Mouse (Mus musculus) hindbrain, embryonic 13.5 days (tissue): Measurements from ENCODE around the gene Ppm1n. TPM values are rescaled to one million over a fixed set of nuclear protein-coding genes. Genes with fewer than 3 reads are reported as not detected.

Experiments used
- ATAC-seq: fragments of 200-750 bp; cut with Nextera tagmentation; 2 replicates; pipeline ENCODE4 v1.8.0; 2017; ENCODE audit warnings: moderate TSS enrichment; ENCODE audit not compliant: low FRiP score
- H3K27ac ChIP-seq: fragments of 300-500 bp; sonication (generic); 2 replicates; pipeline ENCODE4 v1.5.1; 2015; ENCODE audit warnings: inconsistent platforms, mild to moderate bottlenecking, moderate library complexity
- H3K27me3 ChIP-seq: fragments of 300-500 bp; sonication (generic); 2 replicates; pipeline ENCODE4 v1.6.1; 2015; ENCODE audit warnings: mild to moderate bottlenecking, inconsistent platforms
- H3K36me3 ChIP-seq: fragments of 300-500 bp; sonication (generic); 2 replicates; pipeline ENCODE4 v1.6.1; 2015; ENCODE audit warnings: mild to moderate bottlenecking, inconsistent platforms
- H3K4me1 ChIP-seq: fragments of 300-500 bp; sonication (generic); replicated peaks from 2 replicates; pipeline ENCODE4 v1.6.1; 2015; ENCODE audit warnings: inconsistent platforms
- H3K4me2 ChIP-seq: fragments of 300-500 bp; sonication (generic); 2 replicates; pipeline ENCODE4 v1.6.1; 2015; ENCODE audit warnings: inconsistent platforms, mild to moderate bottlenecking, moderate library complexity
- H3K4me3 ChIP-seq: fragments of 300-500 bp; sonication (generic); 2 replicates; pipeline ENCODE4 v1.5.1; 2015; ENCODE audit warnings: mild to moderate bottlenecking, inconsistent platforms
- H3K9ac ChIP-seq: fragments of 300-500 bp; sonication (generic); 2 replicates; pipeline ENCODE4 v1.6.1; 2015; ENCODE audit warnings: mild to moderate bottlenecking, inconsistent platforms
- H3K9me3 ChIP-seq: fragments of 300-500 bp; sonication (generic); 2 replicates; pipeline ENCODE4 v1.6.1; 2016; ENCODE audit warnings: inconsistent platforms
- WGBS: fragments of 180-500 bp; shearing (Covaris S2); methylation state at CpG from one replicate; pipeline ENCODE4 v1.1.7; 2015; 5-methylcytosine and 5-hydroxymethylcytosine counted together
- polyA plus RNA-seq: library from polyadenylated mRNA; unstranded; fragments of >200 nt; fragmentation: Nextera tagmentation; extraction: Ambion mirVana; gene quantifications from 2 replicates; pipeline ENCODE4 v1.2.1, GENCODE M21; 2015

The Ppm1n gene
- polyA plus RNA-seq, 1 experiment from 2014 or later: 0.69 TPM

- Histone ChIP-seq H3K9me3 (no peaks in the 10 kb centered on the region), H3K27ac (no peak overlapping the region), H3K4me3 (no peak overlapping the region), H3K36me3 (no peaks in the 10 kb centered on the region), H3K27me3 (peaks cover 42% of the 10 kb centered on the region), H3K4me2 (no peak overlapping the region), H3K4me1 (peaks cover 15% of the 10 kb centered on the region), H3K9ac (no peak overlapping the region; the same call in 1 of the 2 replicates)
- ATAC-seq: no peak
- WGBS: 84% methylated on average over 7 of the region's 7 CpGs
Observed at GRCm38 (mm10) chr7:19318676-19319075, 38.8 kb upstream of the Ppm1n start.

- Histone ChIP-seq H3K4me1 (peaks cover 15% of the 10 kb centered on the region), H3K27me3 (peaks cover 44% of the 10 kb centered on the region), H3K27ac (no peak overlapping the region), H3K36me3 (no peaks in the 10 kb centered on the region), H3K4me2 (no peak overlapping the region), H3K4me3 (no peak overlapping the region), H3K9ac (no peak overlapping the region), H3K9me3 (no peaks in the 10 kb centered on the region)
- WGBS: 79% methylated on average over 2 of the region's 2 CpGs
- no peak for ATAC-seq
Observed at GRCm38 (mm10) chr7:19318201-19318600, 38.3 kb upstream of the Ppm1n start.

DNA sequence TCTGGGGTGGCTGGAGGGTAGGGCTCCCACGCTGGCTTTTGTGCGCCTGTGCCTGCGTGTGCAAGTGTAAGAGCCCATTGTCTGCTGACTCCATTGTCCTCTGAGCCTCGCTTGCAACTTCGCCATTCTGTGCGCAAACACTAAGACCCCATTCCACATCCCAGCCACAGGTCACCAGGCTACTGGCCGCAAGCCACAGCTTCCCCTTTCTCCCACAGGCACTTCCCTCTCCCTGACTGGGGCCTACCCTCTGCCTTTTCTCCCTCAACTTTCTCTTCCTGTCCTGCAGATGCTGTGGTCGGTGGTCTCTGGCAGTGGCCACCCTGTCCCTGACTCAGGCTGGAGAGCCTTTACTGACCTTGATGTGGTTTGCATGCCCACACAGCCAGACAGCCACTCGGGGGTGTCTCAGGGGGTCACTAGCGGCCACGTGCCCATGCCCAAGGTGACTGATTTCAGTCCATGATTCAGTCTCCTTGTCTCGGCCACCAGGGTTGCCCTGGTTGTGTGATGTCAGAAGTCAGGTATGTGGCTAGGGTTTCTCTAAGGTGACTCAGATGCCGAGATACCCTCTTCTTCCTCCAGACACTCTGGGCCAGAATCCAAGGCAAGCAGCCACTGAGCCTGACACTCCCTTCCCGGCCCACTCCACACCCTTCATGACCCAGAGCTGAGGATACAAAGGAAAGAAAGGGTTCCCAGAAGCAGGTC lies 36.7 kb upstream of the Ppm1n start:
- ATAC-seq: no peak
- no peak overlapping the region for H3K4me2 ChIP-seq
- no peak overlapping the region for H3K4me3 ChIP-seq
- no peaks in the 10 kb centered on the region for H3K36me3 ChIP-seq
- 40% methylated on average over 14 of the region's 14 CpGs for WGBS
- 0 out of 2 replicates have a peak overlapping the region, but pooled peaks have one; percentile 8 for H3K9ac ChIP-seq
- no peaks in the 10 kb centered on the region for H3K9me3 ChIP-seq
- peaks cover 46% of the 10 kb centered on the region for H3K27me3 ChIP-seq
- no peak overlapping the region for H3K27ac ChIP-seq
- H3K4me1 ChIP-seq: peaks cover 15% of the 10 kb centered on the region

DNA sequence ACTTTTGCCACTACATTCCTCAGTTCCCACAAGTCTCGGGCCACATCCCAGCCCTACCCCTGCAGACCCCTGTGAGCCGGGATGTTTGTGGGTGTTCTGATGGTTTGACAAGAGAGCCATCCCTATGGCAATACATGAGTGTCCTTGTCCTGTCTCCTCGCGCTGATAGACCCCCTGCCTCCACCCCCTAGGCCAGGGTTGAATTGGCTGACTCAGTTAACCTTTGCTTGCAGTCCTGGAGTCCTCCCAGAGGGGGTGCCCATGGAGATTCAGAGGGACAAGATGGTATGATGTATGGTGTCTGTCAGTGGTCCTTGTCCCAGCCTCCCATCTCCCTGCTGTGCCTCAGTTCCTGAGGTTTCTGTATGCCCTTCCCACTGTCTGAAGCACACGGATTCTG lies 34.2 kb upstream of the Ppm1n start:
- H3K9ac ChIP-seq: 0 out of 2 replicates have a peak overlapping the region, but pooled peaks have one; percentile 19
- no peak overlapping the region for H3K4me2 ChIP-seq
- WGBS: 41% methylated on average over 5 of the region's 5 CpGs
- no peaks in the 10 kb centered on the region for H3K9me3 ChIP-seq
- H3K36me3 ChIP-seq: no peaks in the 10 kb centered on the region
- H3K27me3 ChIP-seq: peaks cover 54% of the 10 kb centered on the region
- no peak for ATAC-seq
- no peak overlapping the region for H3K4me3 ChIP-seq
- peaks cover 13% of the 10 kb centered on the region for H3K4me1 ChIP-seq
- no peak overlapping the region for H3K27ac ChIP-seq

GRCm38 (mm10) chr7:19311991-19312390 lies 32.1 kb upstream of the Ppm1n start:
- Histone ChIP-seq H3K27me3 (peaks cover 42% of the 10 kb centered on the region), H3K4me3 (no peak overlapping the region), H3K27ac (no peak overlapping the region), H3K9ac (0 out of 2 replicates have a peak overlapping the region, but pooled peaks have one; percentile 19), H3K4me2 (no peak overlapping the region), H3K36me3 (no peaks in the 10 kb centered on the region), H3K9me3 (no peaks in the 10 kb centered on the region), H3K4me1 (peaks cover 25% of the 10 kb centered on the region)
- WGBS: 39% methylated on average over 4 of the region's 4 CpGs
- ATAC-seq: no peak

GRCm38 (mm10) chr7:19309884-19310641 lies 30.2 kb upstream of the Ppm1n start, which contains the start of gene Fosb:
Gene Fosb, minus strand, starts transcription at chr7:19310051.
- Histone ChIP-seq H3K4me1 (peaks cover 28% of the 10 kb centered on the region), H3K9me3 (no peaks in the 10 kb centered on the region), H3K9ac (peak within 1 kb of the TSS; percentile 75), H3K4me3 (peak within 1 kb of the TSS; percentile 54), H3K4me2 (peak within 1 kb of the TSS; percentile 89), H3K27me3 (peaks cover 60% of the 10 kb centered on the region), H3K36me3 (no peaks in the 10 kb centered on the region), H3K27ac (no peak within 1 kb of the TSS)
- WGBS: under 1% methylated on average over 49 of the region's 49 CpGs
- peak; percentile 88 for ATAC-seq

GRCm38 (mm10) chr7:19309278-19309883 lies 29.5 kb upstream of the Ppm1n start:
- Histone ChIP-seq H3K9ac (peak overlapping the region; percentile 62), H3K27me3 (peaks cover 61% of the 10 kb centered on the region), H3K36me3 (no peaks in the 10 kb centered on the region), H3K9me3 (no peaks in the 10 kb centered on the region), H3K4me3 (peak overlapping the region; percentile 54), H3K27ac (no peak overlapping the region), H3K4me2 (peak overlapping the region; percentile 89), H3K4me1 (peaks cover 34% of the 10 kb centered on the region)
- no peak for ATAC-seq
- WGBS: 1% methylated on average over 48 of the region's 48 CpGs

DNA sequence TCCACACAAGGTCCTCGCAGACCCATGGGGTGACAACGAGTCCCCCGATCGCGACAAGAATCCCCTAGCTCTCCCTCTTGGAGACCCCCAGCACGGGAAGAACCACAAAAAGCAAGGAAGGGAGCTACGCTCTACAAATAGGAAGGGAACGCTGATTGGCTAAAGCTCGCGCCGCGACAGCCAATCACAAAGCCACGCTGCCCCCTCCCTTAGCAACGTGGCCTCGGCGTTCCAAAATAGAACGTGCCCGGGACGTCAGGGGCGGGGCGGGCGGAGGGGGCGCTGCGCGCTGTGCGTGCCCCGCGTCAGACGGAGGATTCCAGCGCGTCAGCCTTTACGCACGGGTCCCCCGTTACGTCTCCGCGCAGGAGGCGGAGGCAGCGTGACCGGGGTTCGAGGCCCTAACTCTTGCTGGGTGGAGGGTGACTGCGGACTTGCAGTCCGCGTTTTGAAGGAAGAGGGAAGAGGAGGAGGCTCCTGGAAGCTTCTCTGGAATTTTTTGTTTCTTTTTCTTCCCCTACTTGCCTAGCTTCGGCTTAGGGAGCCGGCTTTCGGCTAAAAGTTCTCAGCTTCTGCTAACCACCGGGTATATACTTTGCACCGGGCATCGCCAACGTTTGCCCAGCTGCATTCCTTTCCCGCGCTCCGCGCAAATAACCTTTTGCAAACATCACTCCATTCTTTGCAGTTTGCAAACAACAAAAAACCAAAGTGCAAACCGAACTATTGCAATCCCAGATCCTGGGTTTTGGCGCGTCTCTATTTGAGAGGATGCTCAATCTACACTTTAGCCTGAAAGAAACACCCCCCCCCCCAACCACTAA lies 28.8 kb upstream of the Ppm1n start:
- H3K27ac ChIP-seq: peak overlapping the region; percentile 75
- H3K9me3 ChIP-seq: no peaks in the 10 kb centered on the region
- WGBS: under 1% methylated on average over 58 of the region's 58 CpGs
- ATAC-seq: peak; percentile 76
- peak overlapping the region; percentile 62 for H3K9ac ChIP-seq
- peak overlapping the region; percentile 89 for H3K4me2 ChIP-seq
- peaks cover 41% of the 10 kb centered on the region for H3K4me1 ChIP-seq
- peak overlapping the region; percentile 54 for H3K4me3 ChIP-seq
- H3K36me3 ChIP-seq: no peaks in the 10 kb centered on the region
- H3K27me3 ChIP-seq: peaks cover 62% of the 10 kb centered on the region

DNA sequence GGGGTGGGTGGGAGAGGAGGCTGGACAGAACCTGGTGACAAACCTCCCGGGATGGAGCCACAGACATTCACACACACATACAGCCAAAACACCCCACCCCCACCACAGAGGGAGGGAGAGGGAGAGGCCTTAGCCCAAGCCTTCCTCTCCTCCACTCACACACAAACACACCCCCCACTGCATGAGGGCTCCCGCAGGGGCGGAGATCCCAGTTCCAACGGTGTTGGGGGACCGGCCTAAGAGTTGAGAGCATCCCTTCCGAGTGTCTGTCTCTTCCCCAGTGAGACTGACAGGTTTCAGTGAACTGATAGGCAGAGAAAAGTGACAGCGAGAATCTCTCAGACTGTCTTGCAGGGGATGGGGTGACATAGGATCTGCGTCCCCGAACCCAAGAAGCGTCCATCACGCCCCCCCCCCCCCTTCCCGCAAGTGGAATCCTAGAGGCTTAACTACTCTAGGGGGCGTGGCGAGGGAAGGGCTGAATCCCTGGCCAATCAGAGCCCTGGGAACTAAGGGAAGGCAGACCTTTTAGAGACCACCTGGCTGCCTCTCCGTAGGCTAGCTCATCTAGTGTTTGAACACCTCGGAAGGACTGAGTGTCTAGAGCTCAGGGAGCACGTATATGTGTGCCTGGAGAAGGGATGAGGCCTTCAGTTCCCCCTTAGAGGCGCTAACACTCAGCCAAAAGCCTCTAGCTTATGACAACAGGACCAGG lies 28.0 kb upstream of the Ppm1n start:
- ATAC-seq: peak; percentile 54

GRCm38 (mm10) chr7:19306819-19307738 lies 27.2 kb upstream of the Ppm1n start:
- no peak for ATAC-seq
- peak overlapping the region; percentile 24; the same call in 1 of the 2 replicates for H3K9ac ChIP-seq
- no peak overlapping the region for H3K27ac ChIP-seq
- WGBS: 72% methylated on average over 25 of the region's 25 CpGs
- peaks cover 47% of the 10 kb centered on the region for H3K4me1 ChIP-seq
- H3K4me2 ChIP-seq: peak overlapping the region; percentile 89
- no peaks in the 10 kb centered on the region for H3K36me3 ChIP-seq
- H3K9me3 ChIP-seq: no peaks in the 10 kb centered on the region
- peaks cover 66% of the 10 kb centered on the region for H3K27me3 ChIP-seq
- no peak overlapping the region for H3K4me3 ChIP-seq

More for the DNA sequence above, 28.0 kb upstream of the Ppm1n start:
- Histone ChIP-seq H3K9ac (peak overlapping the region; percentile 62), H3K9me3 (no peaks in the 10 kb centered on the region), H3K27me3 (peaks cover 64% of the 10 kb centered on the region), H3K27ac (peak overlapping the region; percentile 75), H3K36me3 (no peaks in the 10 kb centered on the region), H3K4me2 (peak overlapping the region; percentile 89), H3K4me1 (peaks cover 44% of the 10 kb centered on the region), H3K4me3 (peak overlapping the region; percentile 54)
- WGBS: 2% methylated on average over 18 of the region's 18 CpGs
